Mouse (Mus musculus): ENCODE measurements around the gene Tnks1bp1.

- 0 out of 2 replicates have a peak, but pooled peaks have one; percentile 8 for TF ChIP-seq CTCF (conservative IDR thresholded peaks at IDR 0.05; ENCODE audit: insufficient read depth, insufficient read length, low read depth, low read length)
- no peak for TF ChIP-seq POLR2A (IDR thresholded peaks at IDR 0.05; ENCODE audit: low read depth, low read length)
These were observed 11.9 kb downstream of the Tnks1bp1 start for GRCm38 (mm10) chr2:85059677-85060076.

All from kidney, adult 2 months (tissue).